Mouse (Mus musculus) embryonic facial prominence, embryonic 10.5 days (tissue): ENCODE results near the gene Prmt3. TPM values are rescaled to one million over a fixed set of nuclear protein-coding genes. Genes with fewer than 3 reads are reported as not detected.

ENCODE experiments used
- DNase-seq: peaks from one replicate; pipeline ENCODE4 v3.0.0-alpha.2; 2017; ENCODE audit warnings: low spot score
- H3K27ac ChIP-seq: fragments of 300-500 bp; sonication (generic); replicated peaks from 2 replicates; pipeline ENCODE4 v1.5.1; 2016; ENCODE audit warnings: mild to moderate bottlenecking
- H3K27me3 ChIP-seq: fragments of 300-500 bp; sonication (generic); replicated peaks from 2 replicates; pipeline ENCODE4 v1.6.1; 2016; ENCODE audit warnings: low read depth, mild to moderate bottlenecking; ENCODE audit not compliant: poor library complexity, severe bottlenecking
- H3K36me3 ChIP-seq: fragments of 300-500 bp; sonication (generic); replicated peaks from 2 replicates; pipeline ENCODE4 v1.6.1; 2016; ENCODE audit warnings: mild to moderate bottlenecking, moderate library complexity
- H3K4me1 ChIP-seq: fragments of 300-500 bp; sonication (generic); 2 replicates; pipeline ENCODE4 v1.6.1; 2016
- H3K4me3 ChIP-seq: fragments of 300-500 bp; sonication (generic); 2 replicates; pipeline ENCODE4 v1.5.1; 2016; ENCODE audit warnings: mild to moderate bottlenecking, moderate library complexity
- H3K9me3 ChIP-seq: fragments of 300-500 bp; sonication (generic); 2 replicates; pipeline ENCODE4 v1.6.1; 2016; ENCODE audit warnings: mild to moderate bottlenecking
- WGBS: fragments of 180-500 bp; shearing (Covaris S2); methylation state at CpG from one replicate; pipeline ENCODE4 v1.1.7; 2016; 5-methylcytosine and 5-hydroxymethylcytosine counted together
- polyA plus RNA-seq: library from polyadenylated mRNA; unstranded; fragments of >200 nt; fragmentation: Nextera tagmentation; extraction: Ambion mirVana; gene quantifications from 2 replicates; pipeline ENCODE4 v1.2.1, GENCODE M21; 2016

Gene Prmt3
- 58.5 and 68.6 TPM in 2 replicates for polyA plus RNA-seq

DNA sequence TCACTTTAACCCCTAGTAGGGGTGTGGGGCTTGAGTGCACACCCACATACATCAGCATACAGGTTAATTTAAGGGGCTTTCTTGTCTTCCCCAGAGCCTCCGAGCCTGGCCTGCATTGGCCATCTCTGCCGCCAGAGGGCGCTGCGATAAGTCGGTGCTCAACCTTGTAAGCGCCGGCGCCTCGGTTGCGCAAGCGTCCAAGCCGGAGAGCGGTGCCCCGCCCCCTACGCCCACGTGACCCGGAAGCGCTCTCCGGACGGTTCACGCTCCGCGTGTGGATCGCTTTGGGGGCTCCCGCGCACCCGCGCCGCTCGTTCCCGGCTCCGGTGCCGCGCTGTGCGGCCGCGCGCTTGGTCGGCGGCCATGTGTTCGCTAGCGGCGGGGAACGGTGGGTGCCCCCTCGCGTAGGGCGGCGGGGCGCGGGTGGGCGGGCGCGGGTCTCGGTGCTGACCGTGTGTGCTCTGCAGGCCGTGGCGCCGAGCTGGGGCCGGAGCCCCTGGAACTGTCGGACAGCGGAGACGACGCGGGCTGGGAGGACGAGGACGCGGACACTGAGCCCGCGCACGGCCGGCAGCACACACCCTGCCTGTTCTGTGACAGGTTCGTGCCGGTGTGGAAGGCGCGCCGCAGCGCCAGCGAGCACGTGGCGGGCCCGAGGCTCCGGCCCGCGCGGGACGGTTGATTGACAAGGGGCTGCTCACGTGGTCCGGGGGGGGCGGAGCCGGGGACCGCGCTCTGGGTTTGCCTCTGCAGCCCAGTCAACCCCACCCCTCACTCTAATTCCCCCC, at the start of gene Prmt3:
Prmt3 (plus strand) TSS at position 233 of the 788 bp plus-strand sequence.
- H3K27me3 ChIP-seq: no peaks in the 10 kb centered on the region
- H3K9me3 ChIP-seq: no peaks in the 10 kb centered on the region
- H3K36me3 ChIP-seq: peaks cover 27% of the 10 kb centered on the region
- peak; percentile 98 for DNase-seq
- peak within 1 kb of the TSS; percentile 74 for H3K4me3 ChIP-seq
- WGBS: under 1% methylated on average over 92 of the region's 92 CpGs
- peaks cover 16% of the 10 kb centered on the region for H3K4me1 ChIP-seq
- H3K27ac ChIP-seq: peak within 1 kb of the TSS; percentile 87

DNA sequence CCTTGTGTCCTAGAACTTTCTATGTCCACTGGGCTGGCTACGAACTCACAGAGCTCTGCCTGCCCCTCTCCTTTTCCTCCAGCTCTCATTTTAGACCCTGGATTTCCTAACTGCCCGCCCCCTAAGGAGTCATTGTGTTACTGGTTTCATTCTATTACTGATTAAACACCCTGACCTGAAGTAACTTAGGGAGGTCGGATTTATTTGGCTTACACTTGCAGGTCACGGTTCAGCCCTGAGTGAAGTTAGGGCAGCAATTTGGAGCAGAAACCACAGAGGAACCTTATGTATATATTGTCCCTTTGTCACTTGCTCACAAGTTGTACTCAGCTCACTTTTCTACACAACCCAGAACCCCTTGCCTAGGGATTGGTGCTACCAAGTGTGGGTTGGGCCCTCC, 43.8 kb upstream of the Prmt3 start:
- WGBS: 68% methylated on average over 4 of the region's 4 CpGs
- peaks cover 45% of the 10 kb centered on the region for H3K27me3 ChIP-seq
- H3K9me3 ChIP-seq: no peaks in the 10 kb centered on the region
- DNase-seq: no peak
- H3K4me1 ChIP-seq: peaks cover 8% of the 10 kb centered on the region
- no peak overlapping the region for H3K4me3 ChIP-seq
- no peaks in the 10 kb centered on the region for H3K36me3 ChIP-seq
- no peak overlapping the region for H3K27ac ChIP-seq

DNA sequence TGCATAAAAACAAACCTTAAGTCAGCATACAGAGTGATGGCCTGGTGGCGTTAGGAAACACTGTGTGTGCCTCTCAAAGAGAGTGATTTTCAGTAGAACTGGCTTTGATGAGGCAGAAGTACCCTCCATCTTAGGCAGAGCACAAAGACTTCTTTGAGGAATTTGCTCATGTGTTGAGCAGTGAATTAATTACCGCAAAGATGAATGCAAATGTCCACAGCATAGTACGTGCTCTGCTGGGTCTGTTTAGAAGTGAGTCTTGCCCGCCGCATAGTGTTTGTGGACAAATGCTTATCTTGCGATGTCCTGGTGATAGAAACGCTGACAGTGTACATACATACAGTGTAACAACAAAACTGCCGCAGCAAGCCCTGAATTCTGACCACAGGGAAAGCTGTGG, 38.7 kb upstream of the Prmt3 start:
- no peak overlapping the region for H3K27ac ChIP-seq
- H3K4me3 ChIP-seq: no peak overlapping the region
- H3K4me1 ChIP-seq: peaks cover 33% of the 10 kb centered on the region
- WGBS: 68% methylated on average over 8 of the region's 8 CpGs
- peaks cover 47% of the 10 kb centered on the region for H3K27me3 ChIP-seq
- H3K36me3 ChIP-seq: no peaks in the 10 kb centered on the region
- DNase-seq: no peak
- no peaks in the 10 kb centered on the region for H3K9me3 ChIP-seq

- Histone ChIP-seq H3K4me3 (no peak overlapping the region), H3K27me3 (peaks cover 59% of the 10 kb centered on the region), H3K27ac (no peak overlapping the region), H3K36me3 (no peaks in the 10 kb centered on the region), H3K9me3 (no peaks in the 10 kb centered on the region), H3K4me1 (peaks cover 33% of the 10 kb centered on the region)
- 30% methylated on average over 5 of the region's 5 CpGs for WGBS
- no peak for DNase-seq
Observed at GRCm38 (mm10) chr7:49741474-49741873, 36.7 kb upstream of the Prmt3 start.

DNA sequence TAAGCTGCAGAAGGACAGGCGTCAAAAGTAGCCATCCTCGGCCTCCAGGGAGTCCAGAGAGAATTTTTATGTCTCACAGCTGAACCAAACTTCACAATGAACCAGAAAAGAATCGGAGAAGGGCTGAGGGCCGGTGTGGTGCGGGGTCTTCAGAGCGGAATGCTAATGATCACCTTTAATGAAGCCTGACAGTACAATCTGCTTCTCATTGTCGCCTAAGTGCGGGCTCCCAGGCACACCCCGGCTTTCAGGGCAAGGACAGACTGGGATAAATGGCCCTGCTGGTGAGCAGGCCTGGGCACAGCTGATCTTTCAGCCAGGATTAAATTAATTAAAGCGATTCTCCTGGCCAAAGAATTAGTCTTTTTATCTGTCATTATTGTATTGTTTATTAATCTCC, 36.2 kb upstream of the Prmt3 start:
- no peaks in the 10 kb centered on the region for H3K36me3 ChIP-seq
- peaks cover 62% of the 10 kb centered on the region for H3K27me3 ChIP-seq
- 15% methylated on average over 10 of the region's 10 CpGs for WGBS
- no peak overlapping the region for H3K4me3 ChIP-seq
- DNase-seq: peak; percentile 48
- H3K9me3 ChIP-seq: no peaks in the 10 kb centered on the region
- H3K4me1 ChIP-seq: peaks cover 33% of the 10 kb centered on the region
- H3K27ac ChIP-seq: no peak overlapping the region; the same call in 1 of the 2 replicates

DNA sequence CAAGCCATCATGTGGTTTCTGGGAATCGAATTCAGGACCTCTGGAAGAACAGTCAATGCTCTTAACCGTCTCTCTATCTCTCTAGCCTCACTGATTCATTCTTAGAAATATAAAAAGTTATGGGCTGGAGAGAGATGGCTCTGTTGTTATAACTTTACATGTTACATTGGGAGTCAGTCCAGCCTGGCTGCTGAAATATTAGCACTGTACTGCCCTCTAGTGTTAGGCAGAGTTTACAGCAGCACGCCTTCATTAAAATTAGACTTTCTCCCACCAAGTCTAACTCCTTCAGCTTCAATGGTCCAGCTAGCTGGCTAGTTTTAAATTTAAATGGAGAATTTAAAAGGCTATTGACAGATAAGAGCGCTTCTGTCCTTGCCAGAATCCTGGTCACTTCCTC, 27.0 kb upstream of the Prmt3 start:
- Histone ChIP-seq H3K9me3 (no peaks in the 10 kb centered on the region), H3K27ac (no peak overlapping the region), H3K36me3 (no peaks in the 10 kb centered on the region), H3K4me3 (no peak overlapping the region), H3K4me1 (no peaks in the 10 kb centered on the region), H3K27me3 (peaks cover 85% of the 10 kb centered on the region)
- peak; percentile 27 for DNase-seq
- 7% methylated on average over 4 of the region's 4 CpGs for WGBS

- Histone ChIP-seq H3K4me3 (peak overlapping the region; percentile 31; the same call in 1 of the 2 replicates), H3K9me3 (no peaks in the 10 kb centered on the region), H3K27me3 (peaks cover 84% of the 10 kb centered on the region), H3K4me1 (no peaks in the 10 kb centered on the region), H3K27ac (no peak overlapping the region), H3K36me3 (no peaks in the 10 kb centered on the region)
- WGBS: 34% methylated on average over 25 of the region's 25 CpGs
- peak; percentile 58 for DNase-seq
Observed at GRCm38 (mm10) chr7:49752730-49753506, 25.2 kb upstream of the Prmt3 start.

- H3K27me3 ChIP-seq: peaks cover 91% of the 10 kb centered on the region
- 5% methylated on average over 9 of the region's 9 CpGs for WGBS
- H3K36me3 ChIP-seq: no peaks in the 10 kb centered on the region
Observed at GRCm38 (mm10) chr7:49754767-49755166, 23.4 kb upstream of the Prmt3 start.

GRCm38 (mm10) chr7:49758934-49759571, 19.1 kb upstream of the Prmt3 start, which contains the start of gene Htatip2:
Htatip2 (plus strand) TSS chr7:49759115.
- peak; percentile 60 for DNase-seq

More at GRCm38 (mm10) chr7:49754767-49755166, 23.4 kb upstream of the Prmt3 start:
- Histone ChIP-seq H3K4me1 (peaks cover 8% of the 10 kb centered on the region; the same call in 1 of the 2 replicates), H3K4me3 (no peak overlapping the region), H3K27ac (no peak overlapping the region), H3K9me3 (peaks cover 5% of the 10 kb centered on the region; the same call in 1 of the 2 replicates)
- DNase-seq: peak; percentile 63

GRCm38 (mm10) chr7:49762605-49763004, 15.5 kb upstream of the Prmt3 start:
- Histone ChIP-seq H3K4me3 (no peak overlapping the region), H3K36me3 (no peaks in the 10 kb centered on the region)

More at GRCm38 (mm10) chr7:49758934-49759571, 19.1 kb upstream of the Prmt3 start, which contains the start of gene Htatip2:
- H3K27ac ChIP-seq: peak within 1 kb of the TSS; percentile 30
- H3K4me3 ChIP-seq: peak within 1 kb of the TSS; percentile 62
- H3K36me3 ChIP-seq: no peaks in the 10 kb centered on the region
- peaks cover 76% of the 10 kb centered on the region for H3K27me3 ChIP-seq
- peaks cover 7% of the 10 kb centered on the region; the same call in 1 of the 2 replicates for H3K9me3 ChIP-seq
- H3K4me1 ChIP-seq: peaks cover 8% of the 10 kb centered on the region; the same call in 1 of the 2 replicates
- WGBS: 3% methylated on average over 42 of the region's 42 CpGs

GRCm38 (mm10) chr7:49764011-49764716, 14.0 kb upstream of the Prmt3 start:
- DNase-seq: peak; percentile 28
- 73% methylated on average over 10 of the region's 10 CpGs for WGBS
- Histone ChIP-seq H3K9me3 (peaks cover 7% of the 10 kb centered on the region; the same call in 1 of the 2 replicates), H3K4me1 (peaks cover 6% of the 10 kb centered on the region; the same call in 1 of the 2 replicates), H3K27ac (no peak overlapping the region), H3K36me3 (no peaks in the 10 kb centered on the region), H3K4me3 (no peak overlapping the region), H3K27me3 (peaks cover 69% of the 10 kb centered on the region)

More at GRCm38 (mm10) chr7:49762605-49763004, 15.5 kb upstream of the Prmt3 start:
- 80% methylated on average over 13 of the region's 13 CpGs for whole genome bisulfite sequencing
- peaks cover 79% of the 10 kb centered on the region for H3K27me3 ChIP-seq
- H3K27ac ChIP-seq: no peak overlapping the region
- peaks cover 8% of the 10 kb centered on the region; the same call in 1 of the 2 replicates for H3K4me1 ChIP-seq
- no peak for DNase-seq
- peaks cover 7% of the 10 kb centered on the region; the same call in 1 of the 2 replicates for H3K9me3 ChIP-seq
